Mouse (Mus musculus) ES-Bruce4 (cell line): ENCODE measurements around the gene Slc10a7.

Experiments used
- CTCF ChIP-seq: IDR thresholded peaks from one replicate; pipeline ENCODE4 v1.8.1; 2011; ENCODE audit warnings: low read depth, low read length
- POLR2A ChIP-seq: IDR thresholded peaks from one replicate; pipeline ENCODE4 v1.8.1; 2011; ENCODE audit warnings: low read length; ENCODE audit not compliant: insufficient read depth

GRCm38 (mm10) chr8:78667399-78667798 lies 158.3 kb downstream of the Slc10a7 start:
- no peak for TF ChIP-seq POLR2A
- no peak for TF ChIP-seq CTCF
